Mouse (Mus musculus) liver, adult (tissue): ENCODE data around the gene Gfer.

ENCODE experiments used
- GATA4 ChIP-seq: IDR thresholded peaks from 2 replicates; pipeline ENCODE4 v1.6.1; 2014; ENCODE audit warnings: mild to moderate bottlenecking, low read length; ENCODE audit not compliant: insufficient replicate concordance

Gfer gene

GRCm38 (mm10) chr17:24644030-24644715 lies 51.8 kb downstream of the Gfer start:
- TF ChIP-seq GATA4 = no peak
